Mouse (Mus musculus) urinary bladder, adult 18-20 months (tissue): ENCODE results near the gene Defb26.
A peak's percentile ranks its signal among the peaks of the same experiment; 100 is the strongest.

ENCODE experiments used
- DNase-seq, 2 experiments: peaks; one replicate each; pipeline ENCODE4 v3.0.0; 2022; ENCODE audit warnings: low spot score in 2 of 2, mixed read lengths in 2 of 2

Gene Defb26

DNA sequence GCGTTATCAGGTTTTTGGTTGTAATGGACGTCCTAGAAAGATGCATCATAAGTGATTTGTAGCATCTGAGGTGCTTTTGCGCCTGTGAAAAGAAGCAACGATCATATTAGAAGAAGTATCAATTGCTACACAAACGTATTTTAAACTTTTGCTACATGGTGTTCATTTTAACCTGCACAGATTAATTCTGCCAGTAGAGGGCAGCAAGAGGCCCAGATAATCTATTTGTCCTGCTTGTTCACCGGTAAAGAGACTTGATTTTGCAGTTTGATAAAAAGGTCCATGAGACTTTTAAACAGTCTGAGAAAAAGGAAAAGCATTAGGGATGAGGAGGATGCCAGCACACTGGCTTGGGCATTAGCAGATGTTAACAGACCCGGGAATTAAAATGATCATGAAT lies 40.5 kb downstream of the Defb26 start:
- peak in 1 of 2 experiments; percentile 5 for DNase-seq

DNA sequence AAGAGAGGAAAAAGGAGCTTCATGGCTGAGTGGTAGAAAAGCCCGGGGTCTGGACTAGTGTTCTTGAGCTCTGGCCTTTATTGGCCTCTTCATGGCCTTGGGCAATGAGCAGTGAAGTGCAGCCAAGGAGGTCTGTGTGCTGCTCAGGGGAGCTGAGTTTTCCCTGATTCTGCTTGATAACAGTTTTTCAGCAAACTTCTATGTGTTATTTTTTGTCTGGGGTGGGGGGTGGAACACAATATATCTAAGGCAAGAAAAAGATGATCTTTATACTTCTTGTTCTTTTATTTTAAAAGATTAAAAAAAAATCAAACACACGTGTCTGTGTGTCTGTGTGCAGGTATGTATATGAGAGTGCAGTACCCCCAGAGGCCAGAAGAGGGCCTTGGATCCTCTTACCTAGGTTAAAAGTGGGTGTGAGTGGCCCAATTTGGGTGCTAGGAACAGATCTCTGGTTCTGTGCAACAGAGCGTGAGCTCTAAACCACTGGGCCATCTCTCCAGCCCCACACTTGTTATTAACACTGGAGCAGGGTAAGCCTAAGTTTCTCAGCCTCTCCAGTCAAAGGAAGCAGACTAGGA lies 46.8 kb downstream of the Defb26 start, which contains the start of gene Defb23:
Defb23 (minus strand) TSS at position 51 of the 581 bp plus-strand sequence.
- DNase-seq: no peak

DNA sequence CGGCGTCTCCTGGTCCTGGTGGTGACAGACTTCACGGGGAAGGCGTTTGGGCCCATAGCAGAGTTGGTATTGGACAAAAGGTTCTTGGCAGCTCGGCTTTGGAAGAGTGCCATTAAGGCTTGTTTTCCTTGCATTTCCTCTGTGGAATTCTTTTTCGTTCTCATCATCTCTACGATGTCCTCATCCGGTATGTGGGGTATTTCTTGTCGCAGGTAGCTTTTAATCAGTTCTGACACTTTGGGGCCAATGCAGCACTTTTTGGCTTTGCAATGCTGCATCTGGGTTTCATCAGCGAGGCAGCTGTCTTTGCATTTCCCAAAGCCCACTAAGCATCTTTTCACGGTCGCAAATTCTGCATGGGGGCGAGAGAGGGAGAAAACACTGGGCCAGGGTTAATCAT lies 52.3 kb downstream of the Defb26 start:
- DNase-seq: no peak
